Mouse (Mus musculus) heart, embryonic 12.5 days (tissue): ENCODE data around the gene Os9. TPM values are rescaled to one million over a fixed set of nuclear protein-coding genes. Genes with fewer than 3 reads are reported as not detected.

ENCODE experiments used
- ATAC-seq: fragments of 200-750 bp; cut with Nextera tagmentation; 2 replicates; pipeline ENCODE4 v1.8.0; 2017; ENCODE audit warnings: moderate TSS enrichment, moderate library complexity; ENCODE audit not compliant: insufficient number of reproducible peaks, low FRiP score
- H3K27ac ChIP-seq: fragments of 300-500 bp; sonication (generic); 2 replicates; pipeline ENCODE4 v1.5.1; 2016; ENCODE audit warnings: mild to moderate bottlenecking, moderate library complexity; ENCODE audit not compliant: poor library complexity, severe bottlenecking
- H3K27me3 ChIP-seq: fragments of 300-500 bp; sonication (generic); replicated peaks from 2 replicates; pipeline ENCODE4 v1.6.1; 2016; ENCODE audit warnings: mild to moderate bottlenecking, moderate library complexity
- H3K36me3 ChIP-seq: fragments of 300-500 bp; sonication (generic); 2 replicates; pipeline ENCODE4 v1.6.1; 2016; ENCODE audit warnings: mild to moderate bottlenecking, moderate library complexity
- H3K4me1 ChIP-seq: fragments of 300-500 bp; sonication (generic); replicated peaks from 2 replicates; pipeline ENCODE4 v1.6.1; 2016; ENCODE audit warnings: mild to moderate bottlenecking
- H3K4me2 ChIP-seq: fragments of 300-500 bp; sonication (generic); 2 replicates; pipeline ENCODE4 v1.6.1; 2016; ENCODE audit warnings: mild to moderate bottlenecking, moderate library complexity
- H3K4me3 ChIP-seq: fragments of 300-500 bp; sonication (generic); 2 replicates; pipeline ENCODE4 v1.5.1; 2016; ENCODE audit warnings: mild to moderate bottlenecking
- H3K9ac ChIP-seq: fragments of 300-500 bp; sonication (generic); 2 replicates; pipeline ENCODE4 v1.6.1; 2016; ENCODE audit warnings: mild to moderate bottlenecking, moderate library complexity
- H3K9me3 ChIP-seq: fragments of 300-500 bp; sonication (generic); replicated peaks from 2 replicates; pipeline ENCODE4 v1.6.1; 2016; ENCODE audit warnings: mild to moderate bottlenecking, moderate library complexity
- WGBS: fragments of 180-500 bp; shearing (Covaris S2); methylation state at CpG from one replicate; pipeline ENCODE4 v1.1.7; 2016; 5-methylcytosine and 5-hydroxymethylcytosine counted together
- polyA plus RNA-seq: library from polyadenylated mRNA; unstranded; fragments of >200 nt; fragmentation: Nextera tagmentation; extraction: Ambion mirVana; gene quantifications from 2 replicates; pipeline ENCODE4 v1.2.1, GENCODE M21; 2016

The Os9 gene
- polyA plus RNA-seq, 1 experiment from 2014 or later = 52.4 TPM

GRCm38 (mm10) chr10:127129431-127129830 lies 8.5 kb upstream of the Os9 start:
- no peak overlapping the region for H3K4me2 ChIP-seq
- no peaks in the 10 kb centered on the region for H3K4me1 ChIP-seq
- H3K9ac ChIP-seq = no peak overlapping the region
- H3K27ac ChIP-seq = no peak overlapping the region
- WGBS = 66% methylated on average over 4 of the region's 4 CpGs
- H3K27me3 ChIP-seq = 0 out of 2 replicates have a peak, but pooled peaks cover 4% of the 10 kb centered on the region
- ATAC-seq = no peak
- no peaks in the 10 kb centered on the region for H3K36me3 ChIP-seq
- H3K4me3 ChIP-seq = no peak overlapping the region
- no peaks in the 10 kb centered on the region for H3K9me3 ChIP-seq

GRCm38 (mm10) chr10:127127711-127128279 lies 6.9 kb upstream of the Os9 start:
- ATAC-seq = no peak
- 0 out of 2 replicates have a peak, but pooled peaks cover 4% of the 10 kb centered on the region for H3K27me3 ChIP-seq
- no peak overlapping the region for H3K9ac ChIP-seq
- H3K36me3 ChIP-seq = no peaks in the 10 kb centered on the region
- H3K4me1 ChIP-seq = peaks cover 3% of the 10 kb centered on the region; the same call in 1 of the 2 replicates
- no peak overlapping the region for H3K4me3 ChIP-seq
- WGBS = 71% methylated on average over 7 of the region's 7 CpGs
- H3K27ac ChIP-seq = no peak overlapping the region
- H3K9me3 ChIP-seq = no peaks in the 10 kb centered on the region
- H3K4me2 ChIP-seq = no peak overlapping the region

GRCm38 (mm10) chr10:127126579-127126978 lies 5.6 kb upstream of the Os9 start:
- Histone ChIP-seq H3K9ac (no peak overlapping the region), H3K4me2 (no peak overlapping the region), H3K4me3 (no peak overlapping the region), H3K27me3 (0 out of 2 replicates have a peak, but pooled peaks cover 4% of the 10 kb centered on the region), H3K27ac (no peak overlapping the region), H3K9me3 (no peaks in the 10 kb centered on the region), H3K4me1 (peaks cover 7% of the 10 kb centered on the region; the same call in 1 of the 2 replicates), H3K36me3 (no peaks in the 10 kb centered on the region)
- 63% methylated on average over 5 of the region's 5 CpGs for WGBS
- ATAC-seq = no peak

GRCm38 (mm10) chr10:127125210-127126001 lies 4.5 kb upstream of the Os9 start:
- no peak for ATAC-seq
- Histone ChIP-seq H3K4me2 (no peak overlapping the region), H3K9me3 (no peaks in the 10 kb centered on the region), H3K4me1 (peaks cover 10% of the 10 kb centered on the region), H3K27ac (no peak overlapping the region), H3K36me3 (no peaks in the 10 kb centered on the region), H3K27me3 (no peaks in the 10 kb centered on the region), H3K4me3 (no peak overlapping the region), H3K9ac (no peak overlapping the region)
- 65% methylated on average over 9 of the region's 9 CpGs for WGBS

- H3K36me3 ChIP-seq = peaks cover 11% of the 10 kb centered on the region
- no peaks in the 10 kb centered on the region for H3K9me3 ChIP-seq
- ATAC-seq = no peak
- H3K27ac ChIP-seq = no peak overlapping the region
- peak overlapping the region; percentile 35; the same call in 1 of the 2 replicates for H3K9ac ChIP-seq
- H3K4me2 ChIP-seq = peak overlapping the region; percentile 73
- whole genome bisulfite sequencing = 15% methylated on average over 4 of the region's 4 CpGs
- no peaks in the 10 kb centered on the region for H3K27me3 ChIP-seq
- peaks cover 16% of the 10 kb centered on the region for H3K4me1 ChIP-seq
- H3K4me3 ChIP-seq = peak overlapping the region; percentile 35
Measured at GRCm38 (mm10) chr10:127123436-127123805, 2.5 kb upstream of the Os9 start.

GRCm38 (mm10) chr10:127122784-127123435 lies 2.0 kb upstream of the Os9 start:
- peaks cover 16% of the 10 kb centered on the region for H3K4me1 ChIP-seq
- H3K4me3 ChIP-seq = peak overlapping the region; percentile 35
- H3K27me3 ChIP-seq = no peaks in the 10 kb centered on the region
- H3K4me2 ChIP-seq = peak overlapping the region; percentile 73
- H3K36me3 ChIP-seq = peaks cover 16% of the 10 kb centered on the region
- H3K9ac ChIP-seq = peak overlapping the region; percentile 35
- no peaks in the 10 kb centered on the region for H3K9me3 ChIP-seq
- 10% methylated on average over 13 of the region's 13 CpGs for WGBS
- 0 out of 2 replicates have a peak, but pooled peaks have one; percentile 46 for ATAC-seq
- no peak overlapping the region for H3K27ac ChIP-seq

- no peak for ATAC-seq
- Histone ChIP-seq H3K9me3 (no peaks in the 10 kb centered on the region), H3K4me1 (peaks cover 16% of the 10 kb centered on the region), H3K4me3 (no peak overlapping the region), H3K36me3 (peaks cover 24% of the 10 kb centered on the region), H3K9ac (no peak overlapping the region), H3K27me3 (no peaks in the 10 kb centered on the region), H3K4me2 (no peak overlapping the region), H3K27ac (no peak overlapping the region)
- 70% methylated on average over 3 of the region's 3 CpGs for WGBS
Measured at GRCm38 (mm10) chr10:127122018-127122417, 1.1 kb upstream of the Os9 start.

- Histone ChIP-seq H3K9ac (peak overlapping the region; percentile 86), H3K9me3 (no peaks in the 10 kb centered on the region), H3K4me3 (peak overlapping the region; percentile 92), H3K4me1 (peaks cover 16% of the 10 kb centered on the region), H3K36me3 (peaks cover 38% of the 10 kb centered on the region), H3K27me3 (no peaks in the 10 kb centered on the region), H3K27ac (no peak overlapping the region), H3K4me2 (peak overlapping the region; percentile 99)
- 4% methylated on average over 34 of the region's 34 CpGs for whole genome bisulfite sequencing
- ATAC-seq = 0 out of 2 replicates have a peak, but pooled peaks have one; percentile 7
Measured at GRCm38 (mm10) chr10:127120301-127121065, 448 bp downstream of the Os9 start.

- Histone ChIP-seq H3K36me3 (peaks cover 42% of the 10 kb centered on the region), H3K27ac (no peak overlapping the region), H3K4me2 (no peak overlapping the region), H3K9me3 (no peaks in the 10 kb centered on the region), H3K27me3 (no peaks in the 10 kb centered on the region), H3K9ac (no peak overlapping the region), H3K4me1 (peaks cover 16% of the 10 kb centered on the region), H3K4me3 (no peak overlapping the region)
- 84% methylated on average over 10 of the region's 10 CpGs for WGBS
- ATAC-seq = no peak
Measured at GRCm38 (mm10) chr10:127119229-127119628, 1.7 kb downstream of the Os9 start.

- WGBS = 86% methylated on average over 11 of the region's 11 CpGs
- no peak for ATAC-seq
- Histone ChIP-seq H3K27ac (no peak overlapping the region), H3K27me3 (no peaks in the 10 kb centered on the region), H3K4me2 (no peak overlapping the region), H3K36me3 (peaks cover 42% of the 10 kb centered on the region), H3K4me3 (no peak overlapping the region), H3K9me3 (no peaks in the 10 kb centered on the region), H3K9ac (no peak overlapping the region), H3K4me1 (peaks cover 16% of the 10 kb centered on the region)
Measured at GRCm38 (mm10) chr10:127118470-127118869, 2.5 kb downstream of the Os9 start.
